Mouse (Mus musculus): ENCODE data around the gene Upk3b. TPM values are rescaled to one million over a fixed set of nuclear protein-coding genes. Genes with fewer than 3 reads are reported as not detected.

Gene Upk3b
- polyA plus RNA-seq, 1 experiment from 2014 or later, result 4.7 TPM

GRCm38 (mm10) chr5:136083669-136084107 lies 45.4 kb downstream of the Upk3b start, which contains the start of gene Rasa4:
Rasa4 (plus strand) TSS chr5:136083916.
- Histone ChIP-seq H3K9me3 (ENCODE audit: low read length) (no peaks in the 10 kb centered on the region), H3K36me3 (replicated peaks; ENCODE audit: insufficient read depth, low read length) (no peaks in the 10 kb centered on the region), H3K4me3 (ENCODE audit: low read depth, low read length) (peak within 1 kb of the TSS; percentile 58), H3K27ac (ENCODE audit: low read depth) (0 out of 2 replicates have a peak within 1 kb of the TSS, but pooled peaks have one; percentile 16), H3K4me2 (ENCODE audit: low read depth, low read length) (peak within 1 kb of the TSS; percentile 98), H3K27me3 (ENCODE audit: insufficient read depth, low read length) (peaks cover 13% of the 10 kb centered on the region), H3K9ac (replicated peaks) (peak within 1 kb of the TSS; percentile 62), H3K4me1 (ENCODE audit: insufficient read depth) (peaks cover 9% of the 10 kb centered on the region)
- no peak for TF ChIP-seq EP300 (IDR thresholded peaks at IDR 0.05; ENCODE audit: low read depth)
- TF ChIP-seq CTCF (IDR thresholded peaks at IDR 0.05; ENCODE audit: low read depth), result no peak
- peak; percentile 98 for ATAC-seq
- under 1% methylated on average over 26 of the region's 28 CpGs for WGBS (ENCODE audit: insufficient replicate concordance)
- DNase-seq, result peak; percentile 92

GRCm38 (mm10) chr5:136084144-136084881 lies 46.0 kb downstream of the Upk3b start:
- Histone ChIP-seq H3K27ac (ENCODE audit: low read depth) (0 out of 2 replicates have a peak overlapping the region, but pooled peaks have one; percentile 16), H3K36me3 (replicated peaks; ENCODE audit: insufficient read depth, low read length) (no peaks in the 10 kb centered on the region), H3K4me1 (ENCODE audit: insufficient read depth) (peaks cover 9% of the 10 kb centered on the region), H3K4me3 (ENCODE audit: low read depth, low read length) (peak overlapping the region; percentile 58), H3K9ac (replicated peaks) (peak overlapping the region; percentile 62), H3K9me3 (ENCODE audit: low read length) (no peaks in the 10 kb centered on the region), H3K27me3 (ENCODE audit: insufficient read depth, low read length) (peaks cover 13% of the 10 kb centered on the region), H3K4me2 (ENCODE audit: low read depth, low read length) (peak overlapping the region; percentile 98)
- ATAC-seq, result 0 out of 2 replicates have a peak, but pooled peaks have one; percentile 19
- DNase-seq, result no peak
- TF ChIP-seq CTCF (IDR thresholded peaks at IDR 0.05; ENCODE audit: low read depth) (no peak), EP300 (IDR thresholded peaks at IDR 0.05; ENCODE audit: low read depth) (no peak)
- WGBS (ENCODE audit: insufficient replicate concordance), result 5% methylated on average over 23 of the region's 23 CpGs

GRCm38 (mm10) chr5:136084891-136085651 lies 46.8 kb downstream of the Upk3b start:
- peak; percentile 24 for DNase-seq

GRCm38 (mm10) chr5:136086290-136086689 lies 48.0 kb downstream of the Upk3b start:
- DNase-seq, result no peak
- ATAC-seq, result no peak
- H3K9ac ChIP-seq (replicated peaks), result no peak overlapping the region
- no peaks in the 10 kb centered on the region for H3K36me3 ChIP-seq (replicated peaks; ENCODE audit: insufficient read depth, low read length)
- H3K27ac ChIP-seq (ENCODE audit: low read depth), result no peak overlapping the region
- H3K4me3 ChIP-seq (ENCODE audit: low read depth, low read length), result no peak overlapping the region
- peaks cover 13% of the 10 kb centered on the region for H3K27me3 ChIP-seq (ENCODE audit: insufficient read depth, low read length)
- 79% methylated on average over 8 of the region's 8 CpGs for WGBS (ENCODE audit: insufficient replicate concordance)
- no peaks in the 10 kb centered on the region for H3K9me3 ChIP-seq (ENCODE audit: low read length)
- peaks cover 9% of the 10 kb centered on the region for H3K4me1 ChIP-seq (ENCODE audit: insufficient read depth)
- no peak overlapping the region; the same call in 1 of the 2 replicates for H3K4me2 ChIP-seq (ENCODE audit: low read depth, low read length)
- TF ChIP-seq CTCF (IDR thresholded peaks at IDR 0.05; ENCODE audit: low read depth), result no peak
- TF ChIP-seq EP300 (IDR thresholded peaks at IDR 0.05; ENCODE audit: low read depth), result no peak

More at GRCm38 (mm10) chr5:136084891-136085651, 46.8 kb downstream of the Upk3b start:
- no peak for ATAC-seq
- TF ChIP-seq EP300 (IDR thresholded peaks at IDR 0.05; ENCODE audit: low read depth), result no peak
- TF ChIP-seq CTCF (IDR thresholded peaks at IDR 0.05; ENCODE audit: low read depth), result no peak
- Histone ChIP-seq H3K4me2 (ENCODE audit: low read depth, low read length) (peak overlapping the region; percentile 98; the same call in 1 of the 2 replicates), H3K27me3 (ENCODE audit: insufficient read depth, low read length) (peaks cover 13% of the 10 kb centered on the region), H3K9me3 (ENCODE audit: low read length) (no peaks in the 10 kb centered on the region), H3K27ac (ENCODE audit: low read depth) (no peak overlapping the region), H3K4me1 (ENCODE audit: insufficient read depth) (peaks cover 9% of the 10 kb centered on the region), H3K36me3 (replicated peaks; ENCODE audit: insufficient read depth, low read length) (no peaks in the 10 kb centered on the region), H3K4me3 (ENCODE audit: low read depth, low read length) (peak overlapping the region; percentile 58), H3K9ac (replicated peaks) (no peak overlapping the region)
- 25% methylated on average over 20 of the region's 21 CpGs for WGBS (ENCODE audit: insufficient replicate concordance)

GRCm38 (mm10) chr5:136088821-136089575 lies 50.7 kb downstream of the Upk3b start:
- DNase-seq (no peak), ATAC-seq (no peak)
- no peak overlapping the region for H3K4me3 ChIP-seq (ENCODE audit: low read depth, low read length)
- no peaks in the 10 kb centered on the region for H3K36me3 ChIP-seq (replicated peaks; ENCODE audit: insufficient read depth, low read length)
- no peak overlapping the region for H3K9ac ChIP-seq (replicated peaks)
- H3K27ac ChIP-seq (ENCODE audit: low read depth), result no peak overlapping the region
- TF ChIP-seq CTCF (IDR thresholded peaks at IDR 0.05; ENCODE audit: low read depth), result peak; percentile 44
- no peak for TF ChIP-seq EP300 (IDR thresholded peaks at IDR 0.05; ENCODE audit: low read depth)
- WGBS (ENCODE audit: insufficient replicate concordance), result 29% methylated on average over 14 of the region's 14 CpGs
- H3K4me2 ChIP-seq (ENCODE audit: low read depth, low read length), result no peak overlapping the region
- H3K27me3 ChIP-seq (ENCODE audit: insufficient read depth, low read length), result peaks cover 11% of the 10 kb centered on the region
- H3K9me3 ChIP-seq (ENCODE audit: low read length), result no peaks in the 10 kb centered on the region
- H3K4me1 ChIP-seq (ENCODE audit: insufficient read depth), result peaks cover 4% of the 10 kb centered on the region
